Mouse (Mus musculus): Measurements from ENCODE around the gene Pcdh8.

DNA sequence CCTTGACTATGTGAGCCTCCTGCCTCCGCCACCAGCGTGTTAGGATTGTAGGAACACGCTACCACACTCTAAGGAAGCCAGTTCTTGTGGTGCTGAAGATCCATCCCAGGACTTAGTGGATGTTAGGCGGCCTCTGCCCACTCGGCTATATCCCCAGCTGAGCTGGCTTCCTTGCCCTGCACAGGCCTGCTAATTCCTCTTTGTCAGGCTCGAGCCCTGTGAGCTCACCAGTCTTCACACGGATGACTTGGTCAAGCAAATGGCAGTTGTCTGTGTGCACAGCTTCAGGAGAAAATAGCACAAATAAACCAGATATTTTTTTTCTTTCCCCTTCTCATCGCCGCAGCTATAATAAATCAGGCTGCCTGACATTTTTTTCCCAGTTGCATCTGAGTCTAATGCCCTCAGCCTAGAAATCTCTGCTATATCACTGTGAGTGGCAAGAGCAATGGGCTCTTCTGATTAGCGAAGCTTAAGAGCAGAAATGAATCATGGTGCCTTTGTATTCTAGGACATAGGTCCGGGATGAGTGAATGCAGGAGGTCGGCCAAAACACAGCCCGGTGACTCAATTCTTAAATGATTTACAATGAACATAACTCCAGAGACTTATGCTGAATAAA, 16.4 kb downstream of the Pcdh8 start:
- no peak for TF ChIP-seq CTCF (IDR thresholded peaks at IDR 0.05; ENCODE audit: extremely low read depth, insufficient read length, insufficient replicate concordance, low read depth, low read length)
- TF ChIP-seq POLR2A (IDR thresholded peaks at IDR 0.05; ENCODE audit: low read depth, low read length): no peak

Data from small intestine, adult 2 months (tissue).